Mouse (Mus musculus) thymus, adult 2 months (tissue): ENCODE data around the gene Sned1.

Source experiments
- CTCF ChIP-seq: fragments of 200-500 bp; IDR thresholded peaks from 2 replicates; pipeline ENCODE4 v1.5.1; 2012; ENCODE audit warnings: mild to moderate bottlenecking, control low read depth, low read length, moderate library complexity, borderline replicate concordance; ENCODE audit not compliant: control insufficient read depth, poor library complexity, insufficient read depth; ENCODE audit errors: extremely low read depth
- POLR2A ChIP-seq: fragments of 200-500 bp; IDR thresholded peaks from 2 replicates; pipeline ENCODE4 v1.6.1; 2012; ENCODE audit warnings: mild to moderate bottlenecking, low read length, control low read depth, moderate library complexity; ENCODE audit not compliant: control insufficient read depth, poor library complexity, insufficient read depth; ENCODE audit errors: extremely low read depth

- TF ChIP-seq POLR2A (no peak), CTCF (no peak)
Observed at GRCm38 (mm10) chr1:93290956-93291355, 55.3 kb downstream of the Sned1 start.
